Mouse (Mus musculus) E14TG2a.4 (cell line): ENCODE results near the gene Camkmt.

Experiments used
- CTCF ChIP-seq: conservative IDR thresholded peaks from 2 replicates; pipeline ENCODE4 v1.5.1; 2014; ENCODE audit warnings: low read length
- NANOG ChIP-seq: IDR thresholded peaks from 2 replicates; pipeline ENCODE4 v1.6.1; 2014; ENCODE audit warnings: borderline replicate concordance, low read length, mixed read lengths
- POU5F1 ChIP-seq: IDR thresholded peaks from 2 replicates; pipeline ENCODE4 v1.6.1; 2014; ENCODE audit warnings: low read length, borderline replicate concordance

DNA sequence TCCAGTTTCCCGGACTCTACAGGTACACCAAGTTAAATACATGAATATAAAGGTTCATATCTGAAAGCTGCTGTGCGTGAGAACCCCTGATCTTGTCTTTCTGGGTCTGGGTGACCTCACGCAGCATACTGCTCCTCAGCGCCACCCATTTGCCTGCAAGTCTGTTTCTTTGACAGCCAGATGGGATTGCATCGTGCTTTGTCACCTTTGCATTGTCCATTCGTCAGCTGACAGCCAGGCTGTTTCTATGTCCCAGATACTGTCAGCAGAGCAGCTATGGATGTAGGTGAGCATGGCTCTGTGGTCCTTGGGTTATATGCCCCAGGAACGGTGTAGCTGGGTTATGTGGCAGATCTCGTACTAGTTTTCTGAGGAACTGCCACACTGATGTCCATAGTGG is 278.4 kb downstream of the Camkmt start:
- TF ChIP-seq POU5F1, result no peak
- no peak for TF ChIP-seq CTCF
- TF ChIP-seq NANOG, result no peak
